17 mouse cellular contexts compared by ENCODE assay signal in the genomic region with DNA sequence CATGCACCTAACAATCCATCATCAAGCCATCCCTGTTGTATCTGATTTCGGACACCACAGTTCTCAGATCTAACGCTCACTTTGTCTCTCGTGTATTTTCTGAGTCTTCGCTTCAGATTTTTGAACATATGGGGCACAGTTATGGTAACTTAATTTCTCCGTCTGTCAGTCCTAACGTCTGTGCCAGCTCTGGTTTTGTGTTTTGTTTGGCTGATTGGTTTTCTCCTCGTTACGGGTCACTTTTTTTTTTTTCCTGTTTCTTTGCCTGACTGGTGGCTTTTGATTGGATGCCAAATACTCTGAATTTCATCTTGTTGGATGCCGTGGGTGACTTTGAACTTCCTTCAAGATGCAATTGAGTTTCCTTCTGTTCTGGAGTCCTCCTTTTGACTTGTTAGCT. TPM values are rescaled to one million over a fixed set of nuclear protein-coding genes. Genes with fewer than 3 reads are reported as not detected.
"Had no signal": no experiment of that assay in that cellular context is flagged by ENCODE, and none has a peak within 500 bp of the region (broad histone marks: within the 10 kb centered on the region; RNA-seq: fewer than 3 reads in every experiment).

No protein-coding gene starts in this region.

- DNase-seq: kidney, adult 11 months; kidney, adult 9 months; kidney, postnatal 36 days; lung, adult 18-20 months; right cerebral cortex, adult 18-20 months; right cerebral cortex, postnatal 25 days; thymus, adult 2 months; thymus, postnatal 36 days had no signal

- H3K4me3 ChIP-seq: layer of hippocampus, adult 2 months; limb, embryonic 13.5 days; midbrain, embryonic 12.5 days; myocyte; neural tube, embryonic 15.5 days had no signal

- H3K36me3 ChIP-seq: limb, embryonic 13.5 days; midbrain, embryonic 12.5 days; neural tube, embryonic 15.5 days had no signal

- H3K4me1 ChIP-seq: midbrain, embryonic 12.5 days had no signal

- H3K27ac ChIP-seq: kidney, postnatal 0 days; layer of hippocampus, adult 2 months; limb, embryonic 13.5 days; liver, embryonic 14.5 days; midbrain, embryonic 12.5 days; neural tube, embryonic 15.5 days had no signal

- H3K9me3 ChIP-seq: limb, embryonic 13.5 days; midbrain, embryonic 12.5 days; neural tube, embryonic 15.5 days had no signal

- H3K4me2 ChIP-seq: limb, embryonic 13.5 days; midbrain, embryonic 12.5 days; neural tube, embryonic 15.5 days had no signal

- H3K9ac ChIP-seq: limb, embryonic 13.5 days; liver, embryonic 14.5 days; midbrain, embryonic 12.5 days; neural tube, embryonic 15.5 days had no signal

RNA-seq across cellular contexts. Expression of a gene that starts 48.3 kb away (rescaled TPM):
- total RNA-seq: liver, adult 2 months; megakaryocyte-erythroid progenitor cell, adult 5-6 weeks had no signal
